Mouse (Mus musculus) neural tube, embryonic 14.5 days (tissue): ENCODE measurements at regions not wholly inside any gene's neighbourhood (a gene's known extent, or its start where the extent isn't known, plus 50 kb on each side); places are given as distances from the start of the nearest gene placed in this dataset.

Source experiments
- ATAC-seq: fragments of 200-750 bp; cut with Nextera tagmentation; 2 replicates; pipeline ENCODE4 v1.8.0; 2017; ENCODE audit warnings: low read depth, mild to moderate bottlenecking, moderate TSS enrichment, moderate library complexity
- H3K27ac ChIP-seq: fragments of 300-500 bp; sonication (generic); 2 replicates; pipeline ENCODE4 v1.5.1; 2014; ENCODE audit warnings: low read depth, mild to moderate bottlenecking, control low read depth, low read length, moderate library complexity, mixed read lengths
- H3K27me3 ChIP-seq: fragments of 300-500 bp; sonication (generic); 2 replicates; pipeline ENCODE4 v1.6.1; 2014; ENCODE audit warnings: low read length; ENCODE audit not compliant: control insufficient read depth, insufficient read depth
- H3K36me3 ChIP-seq: fragments of 300-500 bp; sonication (generic); 2 replicates; pipeline ENCODE4 v1.6.1; 2014; ENCODE audit warnings: low read length, mixed read lengths; ENCODE audit not compliant: control insufficient read depth, insufficient read depth
- H3K4me1 ChIP-seq: fragments of 300-500 bp; sonication (generic); 2 replicates; pipeline ENCODE4 v1.6.1; 2014; ENCODE audit warnings: low read length; ENCODE audit not compliant: control insufficient read depth, insufficient read depth
- H3K4me2 ChIP-seq: fragments of 300-500 bp; sonication (generic); 2 replicates; pipeline ENCODE4 v1.6.1; 2014; ENCODE audit warnings: mild to moderate bottlenecking, low read depth, low read length, control low read depth
- H3K4me3 ChIP-seq: fragments of 300-500 bp; sonication (generic); 2 replicates; pipeline ENCODE4 v1.5.1; 2014; ENCODE audit warnings: low read depth, low read length, control low read depth, mixed read lengths
- H3K9ac ChIP-seq: fragments of 300-500 bp; sonication (generic); replicated peaks from 2 replicates; pipeline ENCODE4 v1.6.1; 2014; ENCODE audit warnings: low read depth, mild to moderate bottlenecking, control low read depth, low read length, mixed read lengths
- H3K9me3 ChIP-seq: fragments of 300-500 bp; sonication (generic); 2 replicates; pipeline ENCODE4 v1.6.1; 2016; ENCODE audit warnings: low read length; ENCODE audit not compliant: control insufficient read depth
- WGBS: fragments of 180-500 bp; shearing (Covaris S2); extraction: QIAGEN DNeasy Blood & Tissue Kit; methylation state at CpG from one replicate; pipeline ENCODE4 v1.1.7; 2014; 5-methylcytosine and 5-hydroxymethylcytosine counted together

GRCm38 (mm10) chr13:116243272-116243784, 66.2 kb downstream of the Isl1 start:
- Histone ChIP-seq H3K9me3 (no peaks in the 10 kb centered on the region), H3K27ac (no peak overlapping the region), H3K4me3 (no peak overlapping the region), H3K27me3 (no peaks in the 10 kb centered on the region), H3K36me3 (no peaks in the 10 kb centered on the region), H3K4me1 (no peaks in the 10 kb centered on the region), H3K9ac (no peak overlapping the region), H3K4me2 (no peak overlapping the region)
- WGBS, result 50% methylated on average over 11 of the region's 11 CpGs
- 0 out of 2 replicates have a peak, but pooled peaks have one; percentile 17 for ATAC-seq

GRCm38 (mm10) chr13:116215101-116215500, 94.4 kb downstream of the Isl1 start:
- Histone ChIP-seq H3K36me3 (no peaks in the 10 kb centered on the region), H3K27ac (no peak overlapping the region), H3K4me2 (no peak overlapping the region), H3K9me3 (no peaks in the 10 kb centered on the region), H3K9ac (no peak overlapping the region), H3K27me3 (no peaks in the 10 kb centered on the region), H3K4me1 (no peaks in the 10 kb centered on the region), H3K4me3 (no peak overlapping the region)
- WGBS, result 22% methylated on average over 3 of the region's 3 CpGs
- no peak for ATAC-seq

GRCm38 (mm10) chr13:116213843-116214829, 95.4 kb downstream of the Isl1 start:
- H3K27me3 ChIP-seq, result no peaks in the 10 kb centered on the region
- WGBS, result 34% methylated on average over 6 of the region's 6 CpGs
- H3K4me1 ChIP-seq, result no peaks in the 10 kb centered on the region
- no peaks in the 10 kb centered on the region for H3K9me3 ChIP-seq
- H3K4me3 ChIP-seq, result no peak overlapping the region
- no peak overlapping the region for H3K9ac ChIP-seq
- H3K36me3 ChIP-seq, result no peaks in the 10 kb centered on the region
- no peak overlapping the region for H3K4me2 ChIP-seq
- ATAC-seq, result peak; percentile 66
- 0 out of 2 replicates have a peak overlapping the region, but pooled peaks have one; percentile 39 for H3K27ac ChIP-seq

- WGBS, result 3% methylated on average over 11 of the region's 11 CpGs
- no peaks in the 10 kb centered on the region for H3K36me3 ChIP-seq
- no peaks in the 10 kb centered on the region for H3K27me3 ChIP-seq
- H3K4me2 ChIP-seq, result peak overlapping the region; percentile 41
- H3K27ac ChIP-seq, result no peak overlapping the region
- peak; percentile 80; the same call in 1 of the 2 replicates for ATAC-seq
- H3K9me3 ChIP-seq, result no peaks in the 10 kb centered on the region
- no peaks in the 10 kb centered on the region for H3K4me1 ChIP-seq
- no peak overlapping the region for H3K9ac ChIP-seq
- H3K4me3 ChIP-seq, result 0 out of 2 replicates have a peak overlapping the region, but pooled peaks have one; percentile 6
Observed at GRCm38 (mm10) chr13:116201177-116201920, 108.1 kb downstream of the Isl1 start.

GRCm38 (mm10) chr13:116187059-116187458, 122.4 kb downstream of the Isl1 start:
- H3K4me3 ChIP-seq, result no peak overlapping the region
- no peak for ATAC-seq
- H3K9me3 ChIP-seq, result no peaks in the 10 kb centered on the region
- no peaks in the 10 kb centered on the region for H3K4me1 ChIP-seq
- H3K27ac ChIP-seq, result no peak overlapping the region
- H3K27me3 ChIP-seq, result no peaks in the 10 kb centered on the region
- no peaks in the 10 kb centered on the region for H3K36me3 ChIP-seq
- no peak overlapping the region for H3K4me2 ChIP-seq
- WGBS, result 72% methylated on average over 7 of the region's 7 CpGs
- H3K9ac ChIP-seq, result no peak overlapping the region

- H3K36me3 ChIP-seq, result no peaks in the 10 kb centered on the region
- H3K9me3 ChIP-seq, result no peaks in the 10 kb centered on the region
- H3K27ac ChIP-seq, result no peak overlapping the region
- 7% methylated on average over 3 of the region's 3 CpGs for WGBS
- H3K27me3 ChIP-seq, result no peaks in the 10 kb centered on the region
- H3K9ac ChIP-seq, result no peak overlapping the region
- no peaks in the 10 kb centered on the region for H3K4me1 ChIP-seq
- H3K4me2 ChIP-seq, result no peak overlapping the region
- no peak for ATAC-seq
- H3K4me3 ChIP-seq, result no peak overlapping the region
Observed at GRCm38 (mm10) chr13:116177781-116178180, 131.7 kb downstream of the Isl1 start.

GRCm38 (mm10) chr13:116174976-116175375, 134.5 kb downstream of the Isl1 start:
- ATAC-seq, result no peak
- no peak overlapping the region for H3K4me2 ChIP-seq
- H3K9ac ChIP-seq, result no peak overlapping the region
- no peak overlapping the region for H3K4me3 ChIP-seq
- no peak overlapping the region for H3K27ac ChIP-seq
- no peaks in the 10 kb centered on the region for H3K4me1 ChIP-seq
- H3K36me3 ChIP-seq, result no peaks in the 10 kb centered on the region
- H3K9me3 ChIP-seq, result no peaks in the 10 kb centered on the region
- H3K27me3 ChIP-seq, result no peaks in the 10 kb centered on the region
- 11% methylated on average over 3 of the region's 3 CpGs for WGBS

- Histone ChIP-seq H3K9ac (no peak overlapping the region), H3K27me3 (no peaks in the 10 kb centered on the region), H3K4me2 (no peak overlapping the region), H3K4me1 (no peaks in the 10 kb centered on the region), H3K4me3 (no peak overlapping the region), H3K36me3 (no peaks in the 10 kb centered on the region), H3K9me3 (no peaks in the 10 kb centered on the region), H3K27ac (no peak overlapping the region)
- ATAC-seq, result no peak
- 47% methylated on average over 2 of the region's 2 CpGs for WGBS
Observed at GRCm38 (mm10) chr13:116173866-116174265, 135.6 kb downstream of the Isl1 start.
